Mouse (Mus musculus) embryonic fibroblast, embryonic 13.5 days (primary cell): ENCODE measurements around the gene Gm13083.
"Not testable (repeated sequence)": the region's sequence is repeated elsewhere in the genome, so short reads cannot be mapped to it uniquely, and the experiment has no call there.

Experiments used
- CTCF ChIP-seq: IDR thresholded peaks from 2 replicates; pipeline ENCODE4 v1.5.1; 2011; ENCODE audit warnings: mild to moderate bottlenecking, control low read depth, low read length, moderate library complexity, borderline replicate concordance; ENCODE audit not compliant: insufficient read depth
- POLR2A ChIP-seq: IDR thresholded peaks from 2 replicates; pipeline ENCODE4 v1.6.1; 2011; ENCODE audit warnings: low read depth, mild to moderate bottlenecking, control low read depth, low read length, moderate library complexity

DNA sequence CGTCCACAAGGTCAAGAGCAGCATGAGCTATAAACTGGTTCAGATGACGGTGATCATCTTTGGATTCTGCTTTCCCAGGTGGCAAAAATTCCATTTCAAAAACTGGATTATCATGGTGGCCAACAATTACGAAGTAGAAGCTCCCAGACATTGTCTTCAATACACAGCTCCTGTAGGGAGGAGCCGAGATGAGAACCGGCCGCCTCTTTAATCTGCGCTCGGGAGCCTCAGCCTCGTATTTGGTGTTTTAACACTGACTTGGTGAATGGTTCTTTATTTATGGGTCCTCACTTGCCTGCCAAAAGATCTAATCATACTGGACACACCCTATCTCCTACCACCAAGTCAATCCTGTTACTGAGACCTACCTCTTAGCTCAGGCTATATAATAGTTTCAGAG is 2.9 kb upstream of the Gm13083 start:
- TF ChIP-seq CTCF, POLR2A: not testable (repeated sequence)
